Mouse (Mus musculus) testis, adult 2 months (tissue): Measurements from ENCODE around the gene Dact3. TPM values are rescaled to one million over a fixed set of nuclear protein-coding genes. Genes with fewer than 3 reads are reported as not detected.
A peak's percentile ranks its signal among the peaks of the same experiment; 100 is the strongest.

Experiments
- H3K27ac ChIP-seq: fragments of 200-500 bp; 2 replicates; pipeline ENCODE4 v1.5.1; 2012; ENCODE audit warnings: low read depth, low read length; ENCODE audit not compliant: control insufficient read depth, insufficient read depth
- H3K27me3 ChIP-seq: fragments of 200-500 bp; 2 replicates; pipeline ENCODE4 v1.6.1; 2012; ENCODE audit warnings: mild to moderate bottlenecking, low read length, moderate library complexity; ENCODE audit not compliant: control insufficient read depth, insufficient read depth
- H3K36me3 ChIP-seq: fragments of 200-500 bp; 2 replicates; pipeline ENCODE4 v1.6.1; 2012; ENCODE audit warnings: mild to moderate bottlenecking, low read length; ENCODE audit not compliant: control insufficient read depth, insufficient read depth
- H3K4me1 ChIP-seq: fragments of 200-500 bp; 2 replicates; pipeline ENCODE4 v1.6.1; 2012; ENCODE audit warnings: low read length; ENCODE audit not compliant: control insufficient read depth, insufficient read depth
- H3K4me3 ChIP-seq: fragments of 200-500 bp; 2 replicates; pipeline ENCODE4 v1.5.1; 2012; ENCODE audit warnings: low read depth, mild to moderate bottlenecking, low read length, moderate library complexity, mixed read lengths; ENCODE audit not compliant: control insufficient read depth
- CTCF ChIP-seq: fragments of 200-500 bp; IDR thresholded peaks from 2 replicates; pipeline ENCODE4 v1.5.1; 2012; ENCODE audit warnings: low read depth, mild to moderate bottlenecking, inconsistent platforms, low read length, moderate library complexity; ENCODE audit not compliant: control insufficient read depth, insufficient read depth, insufficient replicate concordance
- POLR2A ChIP-seq: fragments of 200-500 bp; IDR thresholded peaks from 2 replicates; pipeline ENCODE4 v1.6.1; 2012; ENCODE audit warnings: low read depth, mild to moderate bottlenecking, inconsistent platforms, low read length, moderate library complexity; ENCODE audit not compliant: control insufficient read depth
- polyA plus RNA-seq: library from polyadenylated mRNA; depleted of rRNA; stranded (reverse); fragments of >200 nt; gene quantifications from 2 replicates; pipeline ENCODE4 v1.2.3, GENCODE M21; 2012

The Dact3 gene
- polyA plus RNA-seq, 1 experiment, result 30.7 TPM

GRCm38 (mm10) chr7:16839427-16840108 is 35.5 kb upstream of the Dact3 start:
- H3K36me3 ChIP-seq, result peaks cover 3% of the 10 kb centered on the region
- no peak overlapping the region for H3K27ac ChIP-seq
- TF ChIP-seq CTCF, result no peak
- no peak for TF ChIP-seq POLR2A
- peaks cover 28% of the 10 kb centered on the region for H3K4me1 ChIP-seq
- no peaks in the 10 kb centered on the region for H3K27me3 ChIP-seq
- no peak overlapping the region for H3K4me3 ChIP-seq

GRCm38 (mm10) chr7:16840109-16840491 is 35.0 kb upstream of the Dact3 start:
- H3K27ac ChIP-seq, result no peak overlapping the region
- H3K4me1 ChIP-seq, result peaks cover 32% of the 10 kb centered on the region
- no peak for TF ChIP-seq POLR2A
- no peak for TF ChIP-seq CTCF
- H3K27me3 ChIP-seq, result no peaks in the 10 kb centered on the region
- peaks cover 3% of the 10 kb centered on the region for H3K36me3 ChIP-seq
- H3K4me3 ChIP-seq, result no peak overlapping the region

GRCm38 (mm10) chr7:16841078-16841477 is 34.0 kb upstream of the Dact3 start:
- TF ChIP-seq POLR2A (no peak), CTCF (no peak)
- H3K36me3 ChIP-seq, result peaks cover 3% of the 10 kb centered on the region
- no peak overlapping the region for H3K27ac ChIP-seq
- no peak overlapping the region for H3K4me3 ChIP-seq
- peaks cover 40% of the 10 kb centered on the region for H3K4me1 ChIP-seq
- H3K27me3 ChIP-seq, result no peaks in the 10 kb centered on the region

GRCm38 (mm10) chr7:16841561-16842560 is 33.3 kb upstream of the Dact3 start:
- Histone ChIP-seq H3K4me1 (peaks cover 40% of the 10 kb centered on the region), H3K27ac (no peak overlapping the region), H3K36me3 (peaks cover 3% of the 10 kb centered on the region), H3K27me3 (no peaks in the 10 kb centered on the region), H3K4me3 (peak overlapping the region; percentile 84)
- TF ChIP-seq CTCF (no peak), POLR2A (no peak)

- H3K27ac ChIP-seq, result no peak within 1 kb of the TSS
- TF ChIP-seq CTCF (no peak), POLR2A (peak; percentile 38)
- H3K4me3 ChIP-seq, result peak within 1 kb of the TSS; percentile 84
- peaks cover 3% of the 10 kb centered on the region for H3K36me3 ChIP-seq
- no peaks in the 10 kb centered on the region for H3K27me3 ChIP-seq
- H3K4me1 ChIP-seq, result peaks cover 43% of the 10 kb centered on the region
Observed at GRCm38 (mm10) chr7:16842645-16843063, 32.5 kb upstream of the Dact3 start, which contains the start of gene Prkd2. Gene Prkd2 (plus strand): TSS chr7:16842902.

- no peak overlapping the region for H3K27ac ChIP-seq
- peak overlapping the region; percentile 84 for H3K4me3 ChIP-seq
- peaks cover 2% of the 10 kb centered on the region; the same call in 1 of the 2 replicates for H3K36me3 ChIP-seq
- peaks cover 47% of the 10 kb centered on the region for H3K4me1 ChIP-seq
- no peaks in the 10 kb centered on the region for H3K27me3 ChIP-seq
- TF ChIP-seq POLR2A (no peak), CTCF (no peak)
Observed at GRCm38 (mm10) chr7:16843441-16844171, 31.5 kb upstream of the Dact3 start.
